Mouse (Mus musculus): ENCODE data around the gene Bpi.

Gene Bpi

DNA sequence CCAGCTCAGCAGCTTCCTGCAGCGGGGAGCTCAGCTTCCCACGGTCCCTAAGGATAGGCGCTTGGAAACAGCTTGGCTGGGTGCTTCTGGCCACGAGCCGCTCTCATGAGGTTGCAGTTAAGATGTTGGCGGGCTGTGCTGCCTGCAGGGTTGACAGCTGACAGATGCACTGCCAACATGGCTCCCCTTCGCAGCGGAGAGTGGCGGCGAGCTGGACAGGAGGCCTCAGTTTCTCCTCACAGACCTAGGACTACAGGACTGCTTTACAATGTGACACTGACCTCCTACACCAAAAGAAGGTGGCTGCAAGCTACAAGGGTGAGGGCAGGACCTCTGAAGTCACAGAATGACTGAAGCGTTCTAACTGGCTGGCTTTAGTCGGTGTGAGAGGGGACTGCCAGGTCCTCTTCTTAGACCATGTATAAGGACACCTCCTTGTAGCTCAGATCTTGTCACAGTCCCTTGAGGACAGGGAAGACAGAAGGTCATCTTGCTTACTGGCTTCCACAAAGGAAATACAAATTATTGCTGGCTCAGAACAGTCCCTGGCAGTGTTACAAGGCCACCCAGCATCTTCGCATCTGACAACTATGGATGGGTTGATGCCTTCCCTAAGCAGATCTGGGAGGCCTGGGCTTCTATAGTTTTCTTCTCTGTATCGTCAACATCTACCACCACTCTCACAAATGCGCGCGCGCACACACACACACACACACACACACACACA lies 15.6 kb upstream of the Bpi start:
- no peak for DNase-seq

DNA sequence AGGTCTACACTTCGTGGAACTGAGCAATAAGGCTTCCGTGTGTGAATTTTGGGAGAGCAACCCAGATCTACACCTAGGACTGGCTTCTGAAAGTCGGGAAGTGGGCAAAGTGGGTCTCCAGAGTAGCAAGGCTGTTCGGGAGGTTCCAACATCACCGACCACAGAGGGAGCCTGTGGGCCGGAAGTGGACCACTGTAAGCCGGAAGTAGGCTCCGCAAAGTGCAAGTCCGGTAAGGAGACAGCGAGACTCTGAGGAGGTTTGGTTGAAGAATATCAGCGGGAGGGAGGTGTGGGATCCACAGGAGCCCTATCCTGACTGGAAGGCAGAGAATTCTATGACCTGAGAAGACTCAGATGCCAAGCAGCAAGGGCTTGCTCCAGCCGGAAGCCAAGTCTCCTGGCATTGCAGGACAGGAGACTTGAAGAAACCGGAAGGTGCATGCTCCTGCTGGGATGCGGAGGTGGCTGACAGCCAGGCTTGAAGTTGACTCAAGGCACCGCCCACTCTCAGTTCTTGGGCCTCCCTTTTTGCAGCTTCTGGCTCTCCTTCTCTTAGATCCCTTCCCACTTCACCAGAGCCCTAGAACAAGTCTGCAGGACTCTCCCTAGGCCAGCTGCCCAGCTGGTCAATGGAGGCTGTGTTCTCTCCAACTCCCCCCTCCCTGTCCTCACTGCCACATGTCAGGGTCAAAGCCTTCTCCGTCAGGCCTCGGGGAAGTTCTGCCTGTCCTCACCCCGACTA lies 14.6 kb upstream of the Bpi start:
- DNase-seq, result no peak

DNA sequence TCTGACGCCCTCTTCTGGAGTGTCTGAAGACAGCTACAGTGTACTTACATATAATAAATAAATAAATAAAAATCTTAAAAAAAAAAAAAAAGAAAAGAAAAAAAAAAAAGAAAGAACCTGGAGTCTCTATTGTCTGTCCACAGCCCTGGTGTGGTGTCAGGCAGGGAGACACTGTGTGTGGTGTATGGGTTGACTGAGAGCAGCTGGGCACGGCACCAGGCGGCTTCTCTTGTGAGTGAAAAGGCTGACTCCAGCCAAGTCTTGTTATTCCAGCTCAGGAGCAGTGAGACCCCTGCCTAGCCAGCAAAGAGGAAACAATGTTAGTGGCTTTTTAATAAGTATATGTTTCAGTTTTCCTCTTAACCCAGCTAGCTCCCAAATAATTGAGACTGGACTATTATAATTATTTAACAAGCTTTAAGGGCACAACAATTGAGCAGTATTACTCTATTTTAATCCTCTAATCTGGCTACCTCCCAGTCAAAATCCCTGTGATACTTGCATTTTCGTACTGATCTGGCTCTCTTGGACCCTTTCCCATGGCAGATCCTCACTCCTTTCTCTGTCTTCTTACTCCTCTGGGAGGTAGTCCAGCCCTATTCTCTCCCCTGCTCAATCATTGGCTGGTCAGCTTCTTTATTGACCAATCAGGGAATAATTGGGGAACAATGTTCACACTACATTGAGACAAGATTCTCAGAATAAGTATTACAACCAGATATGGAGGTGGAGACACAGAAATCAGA lies 12.6 kb upstream of the Bpi start:
- DNase-seq, result no peak

GRCm38 (mm10) chr2:158247852-158248251 lies 10.0 kb upstream of the Bpi start:
- no peak for DNase-seq

GRCm38 (mm10) chr2:158248318-158248717 lies 9.6 kb upstream of the Bpi start:
- peak; percentile 23 for DNase-seq

DNA sequence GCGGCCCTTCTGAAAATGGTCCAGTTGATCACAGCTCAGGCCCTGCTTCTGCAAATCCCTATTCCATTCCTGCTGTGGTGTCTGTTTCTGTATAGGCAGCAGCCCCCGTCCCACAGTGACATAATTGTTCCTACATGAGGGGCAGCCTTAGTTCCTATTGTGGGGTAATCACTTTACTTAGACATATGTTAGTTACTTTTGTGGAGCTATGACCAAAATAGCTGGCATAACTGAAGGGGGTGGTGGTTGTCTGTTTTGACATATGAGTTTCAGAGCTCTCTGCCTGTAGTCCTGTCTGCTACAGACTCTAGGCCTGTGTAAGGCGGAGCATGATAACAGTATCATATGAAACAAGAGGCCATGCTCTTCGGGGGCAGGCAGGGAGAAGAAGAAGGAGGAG lies 7.3 kb upstream of the Bpi start:
- DNase-seq, result no peak

DNA sequence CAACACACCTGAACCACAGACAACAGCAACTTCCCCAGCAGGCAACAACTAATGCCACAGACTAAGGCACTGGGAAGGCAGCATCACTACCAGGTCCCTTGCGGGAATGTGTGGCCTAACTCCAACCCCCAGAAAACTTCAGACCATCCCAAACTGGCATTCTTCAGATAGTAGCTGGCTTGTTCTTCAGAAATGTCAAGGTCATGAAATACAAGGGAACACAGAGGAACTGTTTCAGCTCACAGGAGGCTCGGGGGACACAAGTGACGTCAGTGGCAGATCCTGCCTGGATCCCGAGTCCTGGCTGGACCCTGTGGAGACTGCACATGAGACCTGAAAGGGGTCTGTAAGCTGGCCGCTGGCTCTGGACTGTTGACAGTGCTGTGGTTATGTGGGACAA lies 4.1 kb upstream of the Bpi start:
- DNase-seq, result no peak

DNA sequence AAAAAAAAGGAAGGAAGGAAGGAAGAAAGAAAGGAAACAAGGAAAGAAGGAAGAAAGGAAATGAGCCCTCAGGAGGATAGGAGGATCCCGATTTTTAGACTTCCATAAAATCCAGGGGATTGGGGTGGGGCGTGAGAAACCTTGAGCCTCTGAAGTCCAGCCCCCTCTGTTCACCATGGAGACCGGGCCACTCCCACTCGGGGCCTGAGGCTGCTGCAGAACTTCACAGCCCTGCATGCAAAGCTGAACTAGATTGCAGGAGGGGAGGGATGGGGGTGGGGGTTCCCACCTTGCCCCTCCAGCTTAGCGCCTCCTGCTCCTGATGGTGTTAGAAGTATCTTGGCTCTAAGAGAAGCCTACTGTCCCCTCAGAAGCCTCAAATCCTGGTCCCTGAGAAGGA lies 1.0 kb upstream of the Bpi start:
- no peak for DNase-seq

DNA sequence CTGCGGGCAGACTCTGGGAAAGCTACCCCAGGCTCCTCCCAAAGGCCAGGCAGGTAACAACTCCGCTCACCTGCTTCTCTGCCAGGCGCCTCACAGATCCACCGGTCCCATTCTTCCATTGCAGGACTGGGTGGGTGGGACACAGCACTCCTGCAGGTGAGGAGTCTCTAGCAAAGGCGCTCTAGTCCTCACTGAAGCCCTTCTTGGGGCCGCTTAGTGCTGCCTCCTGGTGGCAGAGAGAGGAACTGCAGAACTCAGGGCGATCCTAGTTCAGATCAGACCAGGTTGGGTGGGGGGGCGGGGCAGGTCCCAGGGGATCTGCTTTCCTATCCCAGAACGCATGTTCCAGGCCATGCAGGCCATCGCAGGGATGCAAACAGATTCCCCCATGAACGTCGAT lies 887 bp downstream of the Bpi start:
- DNase-seq, result peak; percentile 43

GRCm38 (mm10) chr2:158259498-158259897 lies 1.6 kb downstream of the Bpi start:
- DNase-seq, result no peak

DNA sequence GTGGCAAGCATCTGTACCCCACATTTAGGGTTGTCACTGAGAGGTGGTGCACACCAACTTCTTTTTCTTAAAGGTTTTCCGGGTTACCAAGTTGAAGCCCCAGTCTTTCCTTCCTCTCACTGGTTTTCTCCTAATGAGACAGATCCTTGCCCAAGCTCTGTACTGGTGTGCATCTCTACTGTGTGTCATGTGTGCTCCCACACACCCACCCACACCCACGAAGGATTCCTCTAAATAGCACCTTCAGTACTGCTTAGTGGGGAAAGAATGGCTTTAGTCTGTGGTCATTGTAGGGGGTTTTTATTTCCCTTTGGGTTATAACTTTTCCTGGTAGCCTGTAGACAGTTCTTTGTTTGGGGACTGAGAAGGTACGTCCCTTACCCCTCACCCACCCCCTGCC lies 7.0 kb downstream of the Bpi start:
- no peak for DNase-seq

GRCm38 (mm10) chr2:158270017-158270416 lies 12.1 kb downstream of the Bpi start:
- no peak for DNase-seq

DNA sequence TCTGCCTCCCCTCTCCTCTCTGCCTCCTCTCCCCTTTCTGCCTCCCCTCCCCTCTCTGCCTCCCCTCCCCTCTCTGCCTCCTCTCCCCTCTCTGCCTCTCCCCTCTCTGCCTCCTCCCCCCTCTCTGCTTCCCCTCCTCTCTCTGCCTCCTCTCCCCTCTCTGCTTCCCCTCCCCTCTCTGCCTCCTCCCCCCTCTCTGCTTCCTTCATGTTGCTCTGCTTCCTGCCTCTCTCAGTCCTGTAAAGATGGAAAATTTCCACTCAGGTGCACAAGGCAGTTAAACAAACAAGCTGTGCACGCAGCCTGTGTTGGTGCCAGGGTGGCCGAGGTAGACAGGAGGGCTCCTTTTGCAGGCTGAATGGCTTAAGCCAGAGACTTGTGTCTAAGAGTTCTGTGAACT lies 15.8 kb downstream of the Bpi start:
- DNase-seq, result peak; percentile 34

GRCm38 (mm10) chr2:158275349-158275748 lies 17.5 kb downstream of the Bpi start:
- DNase-seq, result no peak

DNA sequence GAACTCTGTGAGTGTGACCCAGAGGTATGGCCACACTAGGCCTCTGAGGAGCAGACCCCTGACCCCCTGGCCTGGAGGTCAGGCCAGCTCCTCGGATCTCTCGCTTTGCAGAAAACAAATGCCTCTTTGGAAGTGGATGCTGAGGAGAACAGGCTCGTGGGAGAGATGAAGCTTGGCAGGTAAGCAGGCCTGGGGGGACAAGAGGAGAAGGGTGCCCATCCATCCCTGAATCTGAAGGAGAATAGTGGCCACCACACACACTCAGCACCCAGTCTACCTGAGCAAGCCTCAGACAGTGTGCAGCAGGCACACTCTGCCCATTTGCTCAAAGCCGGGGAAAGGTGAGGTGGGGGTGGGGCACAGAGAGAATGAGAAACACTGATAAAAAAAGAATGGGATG lies 17.9 kb downstream of the Bpi start:
- DNase-seq, result no peak

DNA sequence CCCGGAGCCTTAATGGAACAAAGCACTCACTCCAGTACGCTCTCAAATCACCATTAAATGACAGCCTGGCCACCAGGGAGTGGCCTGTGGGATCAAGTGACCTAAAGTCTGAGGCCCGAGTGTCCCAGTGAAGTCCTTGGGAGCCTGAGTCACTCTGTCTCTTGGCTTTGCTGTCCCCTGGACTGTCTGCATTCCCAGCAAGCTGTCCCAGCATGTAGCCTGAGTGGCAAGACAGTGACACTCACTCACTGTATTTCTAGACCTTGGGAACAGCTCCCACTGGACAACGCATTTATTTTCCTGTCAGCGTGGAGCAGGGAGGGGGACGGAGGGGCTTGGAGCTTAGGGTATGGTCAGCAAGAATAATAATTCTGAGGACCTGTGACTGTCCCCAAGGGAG lies 18.6 kb downstream of the Bpi start:
- DNase-seq, result no peak

- DNase-seq, result no peak
Observed at GRCm38 (mm10) chr2:158276878-158277277, 19.0 kb downstream of the Bpi start.

DNA sequence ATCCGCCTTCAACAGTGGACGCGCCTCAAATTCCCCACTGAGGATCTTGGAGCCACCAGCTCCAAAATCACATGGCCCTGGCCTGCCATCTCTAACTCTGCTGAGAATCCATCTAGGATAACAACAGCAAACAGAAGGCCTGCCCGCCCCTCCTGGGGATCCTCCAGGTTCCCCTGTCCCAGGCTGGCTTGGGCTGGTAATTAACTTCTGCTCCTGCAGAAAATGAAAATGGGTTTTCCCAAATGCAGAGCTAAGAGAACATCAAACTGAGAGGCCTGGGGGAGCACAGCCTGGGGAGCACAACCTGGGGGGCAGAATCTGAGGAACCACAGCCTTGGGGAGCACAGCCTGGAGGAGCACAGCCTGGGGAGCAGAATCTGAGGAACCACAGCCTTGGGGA lies 21.8 kb downstream of the Bpi start:
- no peak for DNase-seq

DNA sequence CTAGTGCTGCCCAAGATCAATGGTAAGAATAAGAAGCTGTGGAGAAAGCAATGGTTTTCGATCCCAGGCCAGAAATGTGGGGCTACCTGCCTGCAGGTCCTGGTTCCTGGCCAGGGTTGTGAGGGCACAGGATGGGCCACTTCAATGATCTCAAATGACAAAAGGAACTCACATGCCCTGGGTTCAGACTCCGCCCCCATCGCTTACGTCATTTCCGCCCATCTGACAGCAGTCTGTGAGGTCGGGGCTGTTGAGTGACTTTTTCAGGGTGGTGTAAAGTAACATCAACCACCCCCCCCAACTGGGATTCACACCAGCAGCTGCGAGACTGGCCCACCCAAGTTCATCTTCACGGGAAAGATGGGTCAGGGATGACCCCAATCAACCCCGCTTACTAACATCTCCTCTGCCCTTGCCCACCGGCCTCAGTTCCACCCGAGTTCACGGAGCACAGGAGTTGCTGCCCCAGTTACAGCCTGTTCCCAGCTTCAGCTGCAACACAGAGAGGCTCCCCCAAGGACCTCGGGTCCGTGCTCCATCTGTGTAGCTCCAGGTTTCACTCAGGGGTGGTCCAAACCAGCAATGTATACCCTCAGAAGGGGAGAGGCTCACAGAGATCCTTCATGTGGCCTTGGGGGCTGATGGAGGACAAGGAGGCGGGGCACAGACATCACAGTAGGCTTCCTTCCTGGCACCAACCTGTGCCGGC lies 23.8 kb downstream of the Bpi start:
- no peak for DNase-seq

DNA sequence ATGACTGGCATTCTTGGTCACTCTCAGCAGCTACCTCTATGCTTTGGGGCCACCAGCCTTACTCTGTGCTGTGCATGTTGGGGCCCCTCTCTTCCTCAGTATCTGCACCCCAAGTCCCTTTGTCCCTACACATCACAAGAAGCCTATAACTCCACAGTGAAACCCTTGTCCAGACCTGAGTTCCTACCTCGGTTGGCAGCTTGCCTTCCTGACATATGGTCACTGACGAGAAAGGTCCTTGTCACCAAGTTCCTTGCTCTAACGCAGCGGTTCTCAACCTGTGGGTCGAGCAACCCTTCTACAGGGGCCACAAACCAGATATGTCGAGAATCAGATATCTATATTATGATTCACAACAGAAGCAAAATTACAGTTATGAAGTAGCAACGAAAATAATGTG lies 25.2 kb downstream of the Bpi start:
- DNase-seq, result no peak

DNA sequence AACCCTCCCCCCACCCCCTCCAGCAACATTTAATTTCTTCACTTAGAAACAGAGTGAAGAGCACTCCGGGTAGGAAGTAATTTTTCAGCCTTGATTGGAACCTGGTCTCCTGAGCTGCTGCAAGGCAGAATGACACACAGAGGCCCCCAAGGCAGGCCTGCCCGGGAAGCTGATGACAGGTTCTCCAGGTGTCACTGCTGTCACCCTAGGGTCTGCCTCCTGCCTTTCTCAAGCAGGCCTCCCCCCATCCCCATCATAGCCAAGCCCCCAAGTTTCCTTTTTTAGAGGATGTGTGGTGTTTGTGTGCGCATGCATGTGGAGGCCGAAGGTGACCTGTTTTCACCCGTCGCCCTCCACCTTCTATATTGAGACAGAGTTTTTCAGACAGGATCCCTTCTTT lies 25.9 kb downstream of the Bpi start:
- no peak for DNase-seq

- DNase-seq, result peak; percentile 28
Observed at GRCm38 (mm10) chr2:158284571-158284970, 26.7 kb downstream of the Bpi start.

DNA sequence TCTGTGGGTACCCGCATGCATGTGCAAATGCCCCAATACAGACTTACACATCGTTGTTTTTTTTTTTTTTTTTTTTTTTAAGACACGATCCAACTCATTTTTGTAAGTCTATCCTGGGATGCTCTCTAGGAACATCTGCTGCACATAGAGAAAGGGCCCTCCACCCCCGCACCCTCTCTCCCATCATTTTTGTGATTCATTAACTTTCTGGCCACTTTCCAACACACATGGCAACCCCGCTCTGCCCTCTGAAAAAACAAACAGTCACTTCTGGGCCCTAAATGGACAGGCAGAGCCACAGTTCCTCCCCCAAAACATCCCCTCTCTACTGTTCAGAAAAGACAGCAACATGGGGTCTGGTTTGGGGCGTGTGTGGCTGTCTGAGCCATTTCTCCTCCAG lies 27.8 kb downstream of the Bpi start:
- DNase-seq, result no peak
